Mouse (Mus musculus): ENCODE results near the gene Tkfc. TPM values are rescaled to one million over a fixed set of nuclear protein-coding genes. Genes with fewer than 3 reads are reported as not detected.
A peak's percentile ranks its signal among the peaks of the same experiment; 100 is the strongest.
"Not testable (repeated sequence)": the region's sequence is repeated elsewhere in the genome, so short reads cannot be mapped to it uniquely, and the experiment has no call there.

Tkfc gene
- polyA plus RNA-seq, 1 experiment from 2014 or later, result 19.4 TPM

GRCm38 (mm10) chr19:10565217-10565616 is 40.2 kb downstream of the Tkfc start:
- no peaks in the 10 kb centered on the region for H3K9me3 ChIP-seq (ENCODE audit: low read depth, low read length)
- H3K27me3 ChIP-seq (ENCODE audit: insufficient read depth, low read length), result no peaks in the 10 kb centered on the region
- no peak overlapping the region for H3K27ac ChIP-seq (ENCODE audit: low read depth)
- peaks cover 6% of the 10 kb centered on the region; the same call in 1 of the 2 replicates for H3K36me3 ChIP-seq (ENCODE audit: insufficient read depth)
- no peaks in the 10 kb centered on the region for H3K4me1 ChIP-seq (ENCODE audit: insufficient read depth)
- ATAC-seq (ENCODE audit: insufficient read depth) (no peak), DNase-seq (no peak)
- H3K4me2 ChIP-seq, result no peak overlapping the region
- H3K9ac ChIP-seq, result no peak overlapping the region
- H3K4me3 ChIP-seq (ENCODE audit: low read depth, low read length), result no peak overlapping the region
- no peak for TF ChIP-seq CTCF (IDR thresholded peaks at IDR 0.05; ENCODE audit: low read depth)
- 63% methylated on average over 4 of the region's 4 CpGs for WGBS

GRCm38 (mm10) chr19:10564278-10564677 is 41.2 kb downstream of the Tkfc start:
- Histone ChIP-seq H3K4me2 (no peak overlapping the region), H3K27me3 (ENCODE audit: insufficient read depth, low read length) (no peaks in the 10 kb centered on the region), H3K9me3 (ENCODE audit: low read depth, low read length) (no peaks in the 10 kb centered on the region), H3K9ac (no peak overlapping the region), H3K4me3 (ENCODE audit: low read depth, low read length) (no peak overlapping the region), H3K36me3 (ENCODE audit: insufficient read depth) (no peaks in the 10 kb centered on the region), H3K4me1 (ENCODE audit: insufficient read depth) (no peaks in the 10 kb centered on the region), H3K27ac (ENCODE audit: low read depth) (no peak overlapping the region)
- DNase-seq (no peak), ATAC-seq (ENCODE audit: insufficient read depth) (no peak)
- 82% methylated on average over 6 of the region's 6 CpGs for WGBS
- TF ChIP-seq CTCF (IDR thresholded peaks at IDR 0.05; ENCODE audit: low read depth), result no peak

- no peaks in the 10 kb centered on the region for H3K4me1 ChIP-seq (ENCODE audit: insufficient read depth)
- no peak overlapping the region for H3K4me3 ChIP-seq (ENCODE audit: low read depth, low read length)
- WGBS, result 59% methylated on average over 5 of the region's 5 CpGs
- H3K27me3 ChIP-seq (ENCODE audit: insufficient read depth, low read length), result no peaks in the 10 kb centered on the region
- H3K9me3 ChIP-seq (ENCODE audit: low read depth, low read length), result no peaks in the 10 kb centered on the region
- DNase-seq (no peak), ATAC-seq (ENCODE audit: insufficient read depth) (no peak)
- TF ChIP-seq CTCF (IDR thresholded peaks at IDR 0.05; ENCODE audit: low read depth), result no peak
- H3K27ac ChIP-seq (ENCODE audit: low read depth), result peak overlapping the region; percentile 69; the same call in 1 of the 2 replicates
- no peaks in the 10 kb centered on the region for H3K36me3 ChIP-seq (ENCODE audit: insufficient read depth)
- no peak overlapping the region for H3K9ac ChIP-seq
- H3K4me2 ChIP-seq, result no peak overlapping the region
These were observed 43.1 kb downstream of the Tkfc start for GRCm38 (mm10) chr19:10562351-10562750.

GRCm38 (mm10) chr19:10561558-10562314 is 43.7 kb downstream of the Tkfc start:
- no peaks in the 10 kb centered on the region for H3K27me3 ChIP-seq (ENCODE audit: insufficient read depth, low read length)
- peak overlapping the region; percentile 69; the same call in 1 of the 2 replicates for H3K27ac ChIP-seq (ENCODE audit: low read depth)
- whole genome bisulfite sequencing, result 39% methylated on average over 6 of the region's 6 CpGs
- H3K4me1 ChIP-seq (ENCODE audit: insufficient read depth), result no peaks in the 10 kb centered on the region
- DNase-seq (peak; percentile 61), ATAC-seq (ENCODE audit: insufficient read depth) (peak; percentile 71; the same call in 1 of the 2 replicates)
- H3K9ac ChIP-seq, result no peak overlapping the region
- TF ChIP-seq CTCF (IDR thresholded peaks at IDR 0.05; ENCODE audit: low read depth), result no peak
- no peaks in the 10 kb centered on the region for H3K9me3 ChIP-seq (ENCODE audit: low read depth, low read length)
- H3K36me3 ChIP-seq (ENCODE audit: insufficient read depth), result no peaks in the 10 kb centered on the region
- no peak overlapping the region for H3K4me3 ChIP-seq (ENCODE audit: low read depth, low read length)
- no peak overlapping the region for H3K4me2 ChIP-seq

- peak; percentile 65 for DNase-seq
- H3K9me3 ChIP-seq (ENCODE audit: low read depth, low read length), result no peaks in the 10 kb centered on the region
- H3K4me2 ChIP-seq, result no peak overlapping the region
- H3K4me3 ChIP-seq (ENCODE audit: low read depth, low read length), result no peak overlapping the region
- no peaks in the 10 kb centered on the region for H3K36me3 ChIP-seq (ENCODE audit: insufficient read depth)
- peak; percentile 38 for TF ChIP-seq CTCF (IDR thresholded peaks at IDR 0.05; ENCODE audit: low read depth)
- no peaks in the 10 kb centered on the region for H3K27me3 ChIP-seq (ENCODE audit: insufficient read depth, low read length)
- no peak overlapping the region for H3K27ac ChIP-seq (ENCODE audit: low read depth)
- H3K4me1 ChIP-seq (ENCODE audit: insufficient read depth), result 0 out of 2 replicates have a peak, but pooled peaks cover 6% of the 10 kb centered on the region
- ATAC-seq (ENCODE audit: insufficient read depth), result no peak
- H3K9ac ChIP-seq, result no peak overlapping the region
- WGBS, result 29% methylated on average over 5 of the region's 5 CpGs
These were observed 45.3 kb downstream of the Tkfc start for GRCm38 (mm10) chr19:10560108-10560507.

GRCm38 (mm10) chr19:10557837-10558375 is 47.5 kb downstream of the Tkfc start:
- TF ChIP-seq CTCF (IDR thresholded peaks at IDR 0.05; ENCODE audit: low read depth), result peak; percentile 9; the same call in 1 of the 2 replicates
- WGBS, result 67% methylated on average over 4 of the region's 4 CpGs

GRCm38 (mm10) chr19:10557430-10557829 is 48.0 kb downstream of the Tkfc start:
- TF ChIP-seq CTCF (IDR thresholded peaks at IDR 0.05; ENCODE audit: low read depth), result no peak
- DNase-seq, result no peak
- H3K27me3 ChIP-seq (ENCODE audit: insufficient read depth, low read length), result no peaks in the 10 kb centered on the region
- no peak overlapping the region for H3K9ac ChIP-seq
- no peak overlapping the region for H3K27ac ChIP-seq (ENCODE audit: low read depth)
- H3K9me3 ChIP-seq (ENCODE audit: low read depth, low read length), result no peaks in the 10 kb centered on the region
- ATAC-seq (ENCODE audit: insufficient read depth), result no peak
- no peak overlapping the region for H3K4me3 ChIP-seq (ENCODE audit: low read depth, low read length)
- peaks cover 4% of the 10 kb centered on the region; the same call in 1 of the 2 replicates for H3K36me3 ChIP-seq (ENCODE audit: insufficient read depth)
- no peak overlapping the region for H3K4me2 ChIP-seq
- H3K4me1 ChIP-seq (ENCODE audit: insufficient read depth), result 0 out of 2 replicates have a peak, but pooled peaks cover 6% of the 10 kb centered on the region
- WGBS, result 76% methylated on average over 2 of the region's 2 CpGs

More at GRCm38 (mm10) chr19:10557837-10558375, 47.5 kb downstream of the Tkfc start:
- not testable (repeated sequence) for H3K27me3 ChIP-seq (ENCODE audit: insufficient read depth, low read length); DNase-seq; H3K9me3 ChIP-seq (ENCODE audit: low read depth, low read length); H3K9ac ChIP-seq; H3K4me3 ChIP-seq (ENCODE audit: low read depth, low read length); H3K36me3 ChIP-seq (ENCODE audit: insufficient read depth); H3K4me2 ChIP-seq; ATAC-seq (ENCODE audit: insufficient read depth); H3K4me1 ChIP-seq (ENCODE audit: insufficient read depth); H3K27ac ChIP-seq (ENCODE audit: low read depth)

Data from lung, embryonic 14.5 days (tissue).